Mouse (Mus musculus) lung, postnatal 0 days (tissue): ENCODE results near the gene Grb7. TPM values are rescaled to one million over a fixed set of nuclear protein-coding genes. Genes with fewer than 3 reads are reported as not detected.

ENCODE experiments used
- ATAC-seq: fragments of 200-750 bp; cut with Nextera tagmentation; 2 replicates; pipeline ENCODE4 v1.8.0; 2017; ENCODE audit warnings: moderate library complexity
- DNase-seq: peaks from one replicate; pipeline ENCODE4 v3.0.0-alpha.2; 2016; ENCODE audit warnings: low spot score
- H3K27ac ChIP-seq: fragments of 300-500 bp; sonication (generic); 2 replicates; pipeline ENCODE4 v1.5.1; 2014; ENCODE audit warnings: antibody characterized with exemption, mild to moderate bottlenecking, low read length, mixed read lengths
- H3K27me3 ChIP-seq: fragments of 300-500 bp; sonication (generic); replicated peaks from 2 replicates; pipeline ENCODE4 v1.6.1; 2014; ENCODE audit warnings: low read length, mixed read lengths; ENCODE audit not compliant: insufficient read depth
- H3K36me3 ChIP-seq: fragments of 300-500 bp; sonication (generic); 2 replicates; pipeline ENCODE4 v1.6.1; 2014; ENCODE audit warnings: low read length, mixed read lengths; ENCODE audit not compliant: insufficient read depth
- H3K4me1 ChIP-seq: fragments of 300-500 bp; sonication (generic); 2 replicates; pipeline ENCODE4 v1.6.1; 2014; ENCODE audit warnings: antibody characterized with exemption, low read depth, low read length, mixed read lengths; ENCODE audit not compliant: insufficient read depth
- H3K4me2 ChIP-seq: fragments of 300-500 bp; sonication (generic); replicated peaks from 2 replicates; pipeline ENCODE4 v1.6.1; 2014; ENCODE audit warnings: low read depth, mild to moderate bottlenecking, low read length, moderate library complexity, mixed read lengths
- H3K4me3 ChIP-seq: fragments of 300-500 bp; sonication (generic); 2 replicates; pipeline ENCODE4 v1.5.1; 2014; ENCODE audit warnings: low read depth, low read length
- H3K9ac ChIP-seq: fragments of 300-500 bp; sonication (generic); replicated peaks from 2 replicates; pipeline ENCODE4 v1.6.1; 2014; ENCODE audit warnings: low read depth, mild to moderate bottlenecking
- H3K9me3 ChIP-seq: fragments of 300-500 bp; sonication (generic); 2 replicates; pipeline ENCODE4 v1.6.1; 2016; ENCODE audit warnings: low read length, mixed read lengths
- CTCF ChIP-seq: IDR thresholded peaks from 2 replicates; pipeline ENCODE4 v1.5.1; 2016; ENCODE audit warnings: antibody characterized with exemption, mild to moderate bottlenecking
- EP300 ChIP-seq: IDR thresholded peaks from 2 replicates; pipeline ENCODE4 v1.6.1; 2016; ENCODE audit warnings: antibody characterized with exemption, mild to moderate bottlenecking, control low read depth
- WGBS: fragments of 180-500 bp; shearing (Covaris S2); extraction: QIAGEN DNeasy Blood & Tissue Kit; methylation state at CpG from one replicate; pipeline ENCODE4 v1.1.7; 2014; 5-methylcytosine and 5-hydroxymethylcytosine counted together
- polyA plus RNA-seq: library from polyadenylated mRNA; unstranded; fragments of >200 nt; fragmentation: Nextera tagmentation; extraction: Ambion mirVana; gene quantifications from 2 replicates; pipeline ENCODE4 v1.2.1, GENCODE M21; 2015

The Grb7 gene
- polyA plus RNA-seq, 1 experiment from 2014 or later: 33.1 TPM

DNA sequence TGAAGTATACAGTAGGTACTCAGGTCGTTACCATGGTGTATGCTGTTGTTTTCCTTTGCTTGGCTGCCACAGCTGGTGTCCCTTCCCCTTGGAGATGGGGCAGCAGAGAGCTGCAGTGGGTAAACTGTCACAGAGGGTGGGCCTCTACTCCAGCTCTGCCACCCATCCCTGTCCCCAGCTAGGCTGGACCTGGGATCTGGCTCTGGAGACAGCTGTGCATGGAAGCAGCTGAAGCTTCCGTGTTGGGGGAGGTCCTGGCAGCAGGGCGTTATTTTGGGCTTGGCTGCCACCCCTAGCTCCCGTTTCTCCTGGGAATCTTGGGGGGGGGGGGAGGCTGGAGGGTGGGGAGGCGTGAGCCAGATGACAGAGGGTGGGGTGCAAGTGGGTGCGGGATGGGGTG, 27.9 kb upstream of the Grb7 start:
- ATAC-seq (no peak), DNase-seq (no peak)
- H3K4me2 ChIP-seq: no peak overlapping the region
- WGBS: 54% methylated on average over 6 of the region's 6 CpGs
- H3K36me3 ChIP-seq: peaks cover 13% of the 10 kb centered on the region; the same call in 1 of the 2 replicates
- no peak overlapping the region for H3K4me3 ChIP-seq
- peak overlapping the region; percentile 2; the same call in 1 of the 2 replicates for H3K27ac ChIP-seq
- H3K27me3 ChIP-seq: no peaks in the 10 kb centered on the region
- H3K9ac ChIP-seq: no peak overlapping the region
- TF ChIP-seq CTCF: no peak
- no peak for TF ChIP-seq EP300
- peaks cover 11% of the 10 kb centered on the region; the same call in 1 of the 2 replicates for H3K4me1 ChIP-seq
- no peaks in the 10 kb centered on the region for H3K9me3 ChIP-seq

- Histone ChIP-seq H3K9me3 (no peaks in the 10 kb centered on the region), H3K9ac (no peak overlapping the region), H3K4me3 (no peak overlapping the region), H3K4me1 (peaks cover 5% of the 10 kb centered on the region; the same call in 1 of the 2 replicates), H3K27me3 (no peaks in the 10 kb centered on the region), H3K27ac (peak overlapping the region; percentile 66), H3K36me3 (peaks cover 20% of the 10 kb centered on the region; the same call in 1 of the 2 replicates), H3K4me2 (0 out of 2 replicates have a peak overlapping the region, but pooled peaks have one; percentile 19)
- 64% methylated on average over 10 of the region's 10 CpGs for WGBS
- DNase-seq (peak; percentile 86), ATAC-seq (peak; percentile 86)
- TF ChIP-seq CTCF (peak; percentile 47; the same call in 1 of the 2 replicates), EP300 (no peak)
Observed at GRCm38 (mm10) chr11:98418939-98419547, 27.2 kb upstream of the Grb7 start.

DNA sequence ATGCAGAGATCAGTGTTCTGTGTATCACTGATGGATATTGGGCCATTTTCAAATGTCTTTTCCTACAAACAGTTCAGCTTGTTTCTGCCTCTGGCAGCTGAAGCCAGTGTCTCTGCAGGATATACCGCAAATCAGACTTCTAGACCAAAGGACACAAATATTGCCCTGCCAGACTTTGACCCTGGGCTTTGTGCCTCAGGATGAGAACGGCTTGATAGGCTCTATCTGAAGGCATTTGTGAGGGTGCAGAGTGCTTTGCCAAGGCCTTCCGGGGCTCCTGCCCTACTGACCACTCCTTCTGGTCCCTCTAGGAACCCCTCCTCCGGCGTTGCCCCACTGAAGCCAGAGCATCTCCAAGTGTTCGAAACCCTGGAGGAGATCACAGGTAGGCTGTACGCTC, 19.6 kb upstream of the Grb7 start:
- TF ChIP-seq CTCF: no peak
- no peak for TF ChIP-seq EP300
- H3K27ac ChIP-seq: no peak overlapping the region

DNA sequence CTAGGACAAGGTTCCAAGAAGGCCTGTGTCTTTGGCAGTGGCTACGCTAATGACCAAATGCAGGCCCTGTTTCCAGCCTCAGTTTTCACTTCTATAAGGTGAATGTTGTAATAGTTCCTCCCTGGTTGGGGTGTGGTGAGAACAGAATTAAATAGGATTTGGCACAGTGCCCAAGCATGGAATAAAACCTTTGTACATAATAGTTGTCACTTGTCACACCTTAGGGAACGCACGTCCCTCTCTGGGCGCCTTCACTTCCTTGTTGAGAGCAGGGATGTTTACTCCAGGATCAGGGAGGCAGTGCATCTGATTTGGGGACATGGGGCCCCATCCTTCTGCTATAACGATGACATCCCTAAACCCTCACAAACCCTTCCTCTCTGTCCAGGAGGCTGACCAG, 17.8 kb upstream of the Grb7 start:
- ATAC-seq (no peak), DNase-seq (no peak)
- no peaks in the 10 kb centered on the region for H3K27me3 ChIP-seq
- WGBS: 69% methylated on average over 5 of the region's 5 CpGs
- H3K27ac ChIP-seq: no peak overlapping the region
- no peak for TF ChIP-seq CTCF
- no peak for TF ChIP-seq EP300
- H3K9me3 ChIP-seq: no peaks in the 10 kb centered on the region
- H3K9ac ChIP-seq: no peak overlapping the region
- no peak overlapping the region for H3K4me3 ChIP-seq
- no peak overlapping the region for H3K4me2 ChIP-seq
- no peaks in the 10 kb centered on the region for H3K4me1 ChIP-seq
- peaks cover 44% of the 10 kb centered on the region for H3K36me3 ChIP-seq

More for the DNA sequence above, 19.6 kb upstream of the Grb7 start:
- no peaks in the 10 kb centered on the region for H3K9me3 ChIP-seq
- H3K4me2 ChIP-seq: no peak overlapping the region
- H3K9ac ChIP-seq: no peak overlapping the region
- ATAC-seq (no peak), DNase-seq (no peak)
- no peaks in the 10 kb centered on the region for H3K4me1 ChIP-seq
- WGBS: 95% methylated on average over 7 of the region's 7 CpGs
- H3K27me3 ChIP-seq: no peaks in the 10 kb centered on the region
- H3K4me3 ChIP-seq: no peak overlapping the region
- peaks cover 54% of the 10 kb centered on the region for H3K36me3 ChIP-seq

DNA sequence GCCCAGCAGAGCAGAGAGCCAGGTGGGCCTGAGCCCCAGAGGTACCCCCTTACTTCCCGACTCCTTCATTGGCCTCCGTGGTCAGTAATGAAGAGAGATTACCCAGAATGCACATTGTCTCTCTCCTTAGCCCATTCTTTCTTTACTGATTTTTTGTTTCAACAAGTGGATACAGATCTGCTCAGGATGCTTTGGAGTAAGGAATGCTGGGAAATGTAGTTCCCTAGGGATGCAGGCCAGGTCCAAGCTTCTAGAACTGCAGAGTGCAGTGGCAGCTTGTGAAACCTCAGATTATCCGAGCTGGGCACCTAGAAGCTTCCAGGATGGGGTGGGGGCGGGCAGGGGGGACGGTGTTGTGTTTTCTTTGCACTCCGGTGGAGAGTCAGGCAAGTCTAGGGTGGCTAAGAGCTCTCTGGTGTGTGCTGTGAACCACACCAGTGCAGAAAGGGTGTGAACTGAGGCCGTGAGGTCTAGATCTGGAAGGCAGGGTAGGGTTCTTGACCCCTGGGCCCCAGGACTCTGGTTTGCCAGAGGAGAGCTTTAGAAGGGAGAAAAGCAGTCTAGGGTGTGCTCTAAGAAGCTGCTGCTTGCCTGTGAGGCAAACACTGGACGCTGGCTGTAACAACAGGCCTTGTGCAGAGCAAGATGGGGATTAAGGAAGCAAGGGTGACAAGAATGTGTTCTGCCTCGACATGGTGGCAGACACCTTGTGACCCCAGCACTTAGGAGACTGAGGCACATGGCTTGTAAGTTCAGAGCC, 14.3 kb upstream of the Grb7 start:
- Histone ChIP-seq H3K9me3 (no peaks in the 10 kb centered on the region), H3K4me3 (no peak overlapping the region), H3K27me3 (no peaks in the 10 kb centered on the region), H3K4me1 (no peaks in the 10 kb centered on the region), H3K36me3 (peaks cover 40% of the 10 kb centered on the region), H3K9ac (no peak overlapping the region), H3K27ac (no peak overlapping the region), H3K4me2 (no peak overlapping the region)
- DNase-seq (no peak), ATAC-seq (no peak)
- 74% methylated on average over 9 of the region's 9 CpGs for WGBS
- TF ChIP-seq EP300 (no peak), CTCF (no peak)

DNA sequence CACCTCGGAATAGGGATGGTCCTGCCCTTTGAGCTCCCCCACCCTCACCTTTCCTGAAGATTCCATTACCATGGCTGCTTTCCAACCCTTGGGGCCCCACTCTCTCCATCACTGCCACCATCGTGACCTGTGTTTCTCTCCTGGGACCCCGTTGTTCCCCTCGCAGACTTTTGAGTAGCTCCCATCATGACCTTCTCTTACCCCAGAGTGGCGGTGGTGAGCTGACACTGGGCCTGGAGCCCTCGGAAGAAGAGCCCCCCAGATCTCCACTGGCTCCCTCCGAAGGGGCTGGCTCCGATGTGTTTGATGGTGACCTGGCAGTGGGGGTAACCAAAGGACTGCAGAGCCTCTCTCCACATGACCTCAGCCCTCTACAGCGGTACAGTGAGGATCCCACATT, 10.5 kb upstream of the Grb7 start:
- Histone ChIP-seq H3K27ac (no peak overlapping the region), H3K36me3 (peaks cover 23% of the 10 kb centered on the region), H3K4me3 (no peak overlapping the region), H3K4me1 (no peaks in the 10 kb centered on the region; the same call in 1 of the 2 replicates), H3K27me3 (no peaks in the 10 kb centered on the region), H3K4me2 (no peak overlapping the region), H3K9ac (no peak overlapping the region), H3K9me3 (no peaks in the 10 kb centered on the region)
- DNase-seq (no peak), ATAC-seq (no peak)
- no peak for TF ChIP-seq EP300
- no peak for TF ChIP-seq CTCF
- 88% methylated on average over 9 of the region's 9 CpGs for WGBS
